Mouse (Mus musculus) liver, embryonic 14.5 days (tissue): ENCODE measurements around the gene Gm20721. TPM values are rescaled to one million over a fixed set of nuclear protein-coding genes. Genes with fewer than 3 reads are reported as not detected.

Experiments used
- ATAC-seq: fragments of 200-750 bp; cut with Nextera tagmentation; 2 replicates; pipeline ENCODE4 v1.8.0; 2017; ENCODE audit warnings: moderate number of reproducible peaks, mild to moderate bottlenecking, moderate library complexity; ENCODE audit not compliant: insufficient read depth
- DNase-seq, 3 experiments: peaks; one replicate each; pipeline ENCODE4 v3.0.0-alpha.2; 2012 to 2013; ENCODE audit warnings: low read depth in 3 of 3, low spot score in 3 of 3
- H3K27ac ChIP-seq: fragments of 300-500 bp; sonication (generic); 2 replicates; pipeline ENCODE4 v1.5.1; 2014; ENCODE audit warnings: moderate library complexity, mild to moderate bottlenecking, control low read depth, inconsistent platforms
- H3K27me3 ChIP-seq: fragments of 300-500 bp; sonication (generic); 2 replicates; pipeline ENCODE4 v1.6.1; 2014; ENCODE audit warnings: mild to moderate bottlenecking, low read length, moderate library complexity; ENCODE audit not compliant: control insufficient read depth, insufficient read depth
- H3K36me3 ChIP-seq: fragments of 300-500 bp; sonication (generic); replicated peaks from 2 replicates; pipeline ENCODE4 v1.6.1; 2014; ENCODE audit warnings: low read depth; ENCODE audit not compliant: control insufficient read depth, insufficient read depth
- H3K4me1 ChIP-seq, 2 experiments: fragments of 200-500 bp in 1 of 2; fragments of 300-500 bp in 1 of 2; sonication (generic) in 1 of 2; replicated peaks; 2 replicates each; pipeline ENCODE4 v1.6.1; 2012 to 2014; ENCODE audit warnings: antibody characterized with exemption in 1 of 2, inconsistent platforms in 1 of 2, low read length in 1 of 2; ENCODE audit not compliant: control insufficient read depth in 2 of 2, insufficient read depth in 2 of 2
- H3K4me2 ChIP-seq: fragments of 300-500 bp; sonication (generic); 2 replicates; pipeline ENCODE4 v1.6.1; 2014; ENCODE audit warnings: low read depth, mild to moderate bottlenecking, control low read depth, moderate library complexity
- H3K4me3 ChIP-seq, 2 experiments: fragments of 200-500 bp in 1 of 2; fragments of 300-500 bp in 1 of 2; sonication (generic) in 1 of 2; 2 replicates each; pipeline ENCODE4 v1.5.1; 2012 to 2014; ENCODE audit warnings: low read depth in 2 of 2, low read length in 2 of 2, mild to moderate bottlenecking in 2 of 2, control low read depth in 1 of 2, inconsistent platforms in 1 of 2, moderate library complexity in 1 of 2; ENCODE audit not compliant: insufficient read depth in 1 of 2
- H3K9ac ChIP-seq: fragments of 300-500 bp; sonication (generic); replicated peaks from 2 replicates; pipeline ENCODE4 v1.6.1; 2014; ENCODE audit warnings: mild to moderate bottlenecking, control low read depth, moderate library complexity
- H3K9me3 ChIP-seq: fragments of 300-500 bp; sonication (generic); 2 replicates; pipeline ENCODE4 v1.6.1; 2016; ENCODE audit warnings: low read length, mixed read lengths; ENCODE audit not compliant: control insufficient read depth
- CTCF ChIP-seq: IDR thresholded peaks from 2 replicates; pipeline ENCODE4 v1.5.1; 2016; ENCODE audit warnings: antibody characterized with exemption, low read depth, control low read depth
- EP300 ChIP-seq: IDR thresholded peaks from 2 replicates; pipeline ENCODE4 v1.6.1; 2016; ENCODE audit warnings: antibody characterized with exemption, low read depth
- WGBS: fragments of 180-500 bp; shearing (Covaris S2); extraction: QIAGEN DNeasy Blood & Tissue Kit; methylation state at CpG from one replicate; pipeline ENCODE4 v1.1.7; 2014; ENCODE audit not compliant: insufficient replicate concordance; 5-methylcytosine and 5-hydroxymethylcytosine counted together
- polyA plus RNA-seq, 2 experiments: library from polyadenylated mRNA; depleted of rRNA in 1 of 2; stranded (reverse) in 1 of 2; unstranded in 1 of 2; fragments of >200 nt; fragmentation: Nextera tagmentation in 1 of 2; extraction: Ambion mirVana in 1 of 2; gene quantifications; 2 replicates each; pipeline versions ENCODE4 v1.2.1 to v1.2.3; 2012 to 2014

Gm20721 gene
- polyA plus RNA-seq, 2 experiments, result 0.74 to 0.88 TPM

- H3K4me1 ChIP-seq, result no peaks in the 10 kb centered on the region
- TF ChIP-seq CTCF, result no peak
- TF ChIP-seq EP300, result no peak
- no peak overlapping the region for H3K4me3 ChIP-seq
- peaks cover 47% of the 10 kb centered on the region for H3K27me3 ChIP-seq
- H3K9me3 ChIP-seq, result peaks cover 7% of the 10 kb centered on the region
- WGBS, result 52% methylated on average over 11 of the region's 11 CpGs
- no peak overlapping the region for H3K27ac ChIP-seq
- H3K9ac ChIP-seq, result no peak overlapping the region
- H3K4me2 ChIP-seq, result no peak overlapping the region; the same call in 1 of the 2 replicates
- no peak for DNase-seq
- no peak for ATAC-seq
- peaks cover 21% of the 10 kb centered on the region for H3K36me3 ChIP-seq
Observed at GRCm38 (mm10) chr2:174283341-174283740, 63.2 kb downstream of the Gm20721 start.

Other genes with a start within 250 kb of the Gm20721 start
- gene Npepl1, start 236.4 kb downstream of the Gm20721 start, polyA plus RNA-seq (2012; rRNA removed), result 26.6 and 29.3 TPM in 2 replicates
- 21.9 and 24.3 TPM in 2 replicates for gene Npepl1, start 236.4 kb downstream of the Gm20721 start, polyA plus RNA-seq (2014; fragmentation: Nextera tagmentation; extraction: Ambion mirVana)
- 231 and 302 TPM in 2 replicates for gene Gnas, start 62.4 kb downstream of the Gm20721 start, polyA plus RNA-seq (2012; rRNA removed)
- gene Gnas, start 62.4 kb downstream of the Gm20721 start, polyA plus RNA-seq (2014; fragmentation: Nextera tagmentation; extraction: Ambion mirVana), result 286 and 331 TPM in 2 replicates
- gene Nelfcd, start 69.1 kb upstream of the Gm20721 start, polyA plus RNA-seq (2012; rRNA removed), result 54.1 and 58.2 TPM in 2 replicates
- 62.1 and 70.0 TPM in 2 replicates for gene Nelfcd, start 69.1 kb upstream of the Gm20721 start, polyA plus RNA-seq (2014; fragmentation: Nextera tagmentation; extraction: Ambion mirVana)
- 61.0 and 71.0 TPM in 2 replicates for gene Ctsz, start 92.3 kb upstream of the Gm20721 start, polyA plus RNA-seq (2012; rRNA removed)
- gene Ctsz, start 92.3 kb upstream of the Gm20721 start, polyA plus RNA-seq (2014; fragmentation: Nextera tagmentation; extraction: Ambion mirVana), result 96.9 and 98.5 TPM in 2 replicates
- gene Tubb1, start 104.0 kb upstream of the Gm20721 start, polyA plus RNA-seq (2012; rRNA removed), result 24.3 and 25.5 TPM in 2 replicates
- 24.9 and 32.2 TPM in 2 replicates for gene Tubb1, start 104.0 kb upstream of the Gm20721 start, polyA plus RNA-seq (2014; fragmentation: Nextera tagmentation; extraction: Ambion mirVana)
- gene Atp5e, start 117.4 kb upstream of the Gm20721 start, polyA plus RNA-seq (2012; rRNA removed), result 145 and 238 TPM in 2 replicates
- 467 and 483 TPM in 2 replicates for gene Atp5e, start 117.4 kb upstream of the Gm20721 start, polyA plus RNA-seq (2014; fragmentation: Nextera tagmentation; extraction: Ambion mirVana)
- 43.3 and 60.7 TPM in 2 replicates for gene Prelid3b, start 126.4 kb upstream of the Gm20721 start, polyA plus RNA-seq (2012; rRNA removed)
- gene Prelid3b, start 126.4 kb upstream of the Gm20721 start, polyA plus RNA-seq (2014; fragmentation: Nextera tagmentation; extraction: Ambion mirVana), result 90.8 and 96.6 TPM in 2 replicates